Mouse (Mus musculus): ENCODE results near the gene Ttll2.
"Not testable (repeated sequence)": the region's sequence is repeated elsewhere in the genome, so short reads cannot be mapped to it uniquely, and the experiment has no call there.

DNA sequence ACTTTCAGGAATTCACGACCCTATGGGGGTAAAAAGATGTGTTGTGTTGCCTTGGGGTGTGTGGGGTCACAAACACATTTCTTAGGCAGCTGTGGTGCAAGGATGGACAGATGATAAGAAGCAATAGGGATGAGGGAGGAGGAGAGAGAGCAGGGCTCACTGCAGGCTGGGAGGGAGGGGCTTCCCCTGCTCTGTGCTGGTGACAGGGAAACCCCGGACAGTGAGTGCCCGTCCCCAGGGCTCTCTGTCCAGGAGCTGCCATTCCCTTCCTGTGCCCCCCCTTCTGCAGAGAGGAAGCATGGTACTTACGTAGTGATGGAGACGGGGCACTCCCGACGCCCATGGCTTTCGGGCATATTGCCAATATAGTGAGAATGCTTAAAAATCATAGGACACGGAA is 15.1 kb downstream of the Ttll2 start:
- not testable (repeated sequence) for TF ChIP-seq JUND (IDR thresholded peaks at IDR 0.05; ENCODE audit: low read depth, low read length); POLR2A (IDR thresholded peaks at IDR 0.05; ENCODE audit: control insufficient read depth in 1 of 2, insufficient read depth in 1 of 2, low read depth in 1 of 2, low read length in 2 of 2, poor library complexity in 1 of 2); POLR2AphosphoS5 (IDR thresholded peaks at IDR 0.05; ENCODE audit: borderline replicate concordance, low read depth, low read length); CTCF (IDR thresholded peaks at IDR 0.05 in 2 of 3, conservative IDR thresholded peaks at IDR 0.05 in 1 of 3; ENCODE audit: control insufficient read depth in 1 of 3, insufficient read depth in 1 of 3, low read depth in 2 of 3, low read length in 3 of 3, poor library complexity in 1 of 3, severe bottlenecking in 1 of 3); MAFK (IDR thresholded peaks at IDR 0.05; ENCODE audit: borderline replicate concordance, low read depth, low read length)
